Mouse (Mus musculus) small intestine, adult 2 months (tissue): ENCODE measurements around the gene Gm11146.

Experiments used
- CTCF ChIP-seq: fragments of 200-500 bp; IDR thresholded peaks from 2 replicates; pipeline ENCODE4 v1.5.1; 2012; ENCODE audit warnings: low read depth, mild to moderate bottlenecking, control low read depth, inconsistent platforms, low read length, moderate library complexity, mixed read lengths; ENCODE audit not compliant: insufficient replicate concordance, insufficient read length; ENCODE audit errors: extremely low read depth
- POLR2A ChIP-seq: fragments of 200-500 bp; IDR thresholded peaks from 2 replicates; pipeline ENCODE4 v1.6.1; 2012; ENCODE audit warnings: low read depth, mild to moderate bottlenecking, control low read depth, inconsistent platforms, low read length, moderate library complexity

GRCm38 (mm10) chr16:77602581-77602980, 687 bp upstream of the Gm11146 start:
- TF ChIP-seq CTCF (no peak), POLR2A (no peak)
